Mouse (Mus musculus) liver, postnatal 0 days (tissue): ENCODE measurements around the gene Prkca.

ENCODE experiments used
- CTCF ChIP-seq: sonication (generic); IDR thresholded peaks from 2 replicates; pipeline ENCODE4 v1.5.1; 2016; ENCODE audit warnings: antibody characterized with exemption, low read depth
- EP300 ChIP-seq: IDR thresholded peaks from 2 replicates; pipeline ENCODE4 v1.6.1; 2016; ENCODE audit warnings: antibody characterized with exemption, low read depth, mild to moderate bottlenecking

- TF ChIP-seq CTCF (no peak), EP300 (no peak)
Observed at GRCm38 (mm10) chr11:108013390-108013789, 330.3 kb downstream of the Prkca start.
